Mouse (Mus musculus) stomach, postnatal 0 days (tissue): ENCODE measurements at regions not wholly inside any gene's neighbourhood (a gene's known extent, or its start where the extent isn't known, plus 50 kb on each side); places are given as distances from the start of the nearest gene placed in this dataset.

Experiments used
- CTCF ChIP-seq: IDR thresholded peaks from 2 replicates; pipeline ENCODE4 v1.5.1; 2016; ENCODE audit warnings: antibody characterized with exemption, low read depth, mild to moderate bottlenecking, moderate library complexity
- EP300 ChIP-seq: optimal IDR thresholded peaks from 2 replicates; pipeline ENCODE3; 2016; ENCODE audit warnings: antibody characterized with exemption

DNA sequence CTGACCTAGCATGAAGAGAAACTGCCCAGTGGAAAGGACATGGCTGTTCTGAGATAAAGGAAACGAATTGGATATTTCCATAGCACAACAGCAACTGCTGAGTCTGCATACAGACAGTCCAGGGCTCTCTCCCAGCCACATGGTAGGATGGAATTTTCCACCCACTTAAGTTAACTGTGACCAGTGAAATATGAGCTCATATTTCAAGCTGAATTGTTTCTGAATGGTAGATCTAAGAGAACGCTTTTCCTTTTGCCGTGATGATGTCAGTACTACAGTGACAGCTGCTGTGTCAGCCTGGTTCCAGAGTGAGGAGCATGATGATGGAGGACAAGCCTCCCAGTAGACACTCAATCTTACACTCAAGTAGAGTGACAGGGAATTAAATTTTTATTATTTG, 231.9 kb upstream of the Zfp462 start:
- TF ChIP-seq CTCF (no peak), EP300 (no peak)
